Mouse (Mus musculus): ENCODE results near the gene Ncam1. TPM values are rescaled to one million over a fixed set of nuclear protein-coding genes. Genes with fewer than 3 reads are reported as not detected.

Gene Ncam1
- polyA plus RNA-seq, 1 experiment from 2014 or later, result 51.2 TPM

DNA sequence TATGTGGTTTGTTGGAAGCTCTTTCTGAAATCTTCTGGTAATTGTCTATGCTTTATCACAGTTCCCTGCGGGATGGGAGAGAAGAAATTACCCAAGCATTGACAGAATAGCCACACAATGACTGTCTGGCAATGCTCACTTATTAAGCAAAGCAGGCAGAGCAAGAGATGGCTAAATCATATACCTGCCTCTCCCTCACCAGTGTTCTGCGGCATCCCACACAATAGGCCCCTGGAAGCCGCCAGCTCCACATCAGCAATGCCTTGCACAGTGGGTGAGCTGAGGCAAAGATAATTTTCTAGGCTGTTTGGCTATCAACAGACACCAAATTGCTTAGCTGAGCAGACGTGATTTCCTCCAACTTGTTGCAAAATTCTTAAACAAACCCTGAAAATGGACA is 208.5 kb downstream of the Ncam1 start:
- DNase-seq (ENCODE audit: low spot score) (no peak), ATAC-seq (replicated peaks; ENCODE audit: insufficient number of reproducible peaks, low FRiP score, low TSS enrichment, low read depth) (no peak)
- 57% methylated on average over 4 of the region's 4 CpGs for WGBS
- no peak overlapping the region for H3K4me2 ChIP-seq (ENCODE audit: low read depth, low read length)
- H3K4me1 ChIP-seq (ENCODE audit: control insufficient read depth, insufficient read depth, low read length), result no peaks in the 10 kb centered on the region
- H3K27ac ChIP-seq (replicated peaks; ENCODE audit: low read depth, low read length), result no peak overlapping the region
- no peak overlapping the region for H3K9ac ChIP-seq (replicated peaks; ENCODE audit: low read length)
- H3K36me3 ChIP-seq (replicated peaks; ENCODE audit: control insufficient read depth, insufficient read depth, low read depth, low read length), result no peaks in the 10 kb centered on the region
- H3K27me3 ChIP-seq (ENCODE audit: control insufficient read depth, insufficient read depth, low read length), result no peaks in the 10 kb centered on the region
- no peaks in the 10 kb centered on the region for H3K9me3 ChIP-seq (replicated peaks; ENCODE audit: control insufficient read depth, low read length)
- H3K4me3 ChIP-seq (ENCODE audit: low read depth, low read length), result no peak overlapping the region

DNA sequence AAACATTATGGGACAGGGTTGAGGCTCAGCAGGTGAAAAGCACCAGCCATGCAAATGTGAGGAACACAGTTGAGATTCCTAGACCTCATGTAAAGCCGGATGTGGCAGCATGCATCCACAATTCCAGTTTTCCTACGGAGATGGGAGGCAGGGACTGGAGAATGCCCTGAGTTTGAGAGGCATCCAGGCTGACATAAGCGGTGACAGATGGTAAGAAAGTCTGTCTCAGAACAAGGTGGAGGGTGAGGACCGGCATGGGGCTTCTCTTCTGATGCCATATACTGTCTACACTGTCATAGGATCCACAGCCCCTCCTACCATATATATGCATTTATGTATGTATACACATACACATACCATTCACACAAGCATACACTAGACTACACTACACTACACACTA is 221.6 kb downstream of the Ncam1 start:
- no peak overlapping the region for H3K4me2 ChIP-seq (ENCODE audit: low read depth, low read length)
- DNase-seq (ENCODE audit: low spot score) (no peak), ATAC-seq (replicated peaks; ENCODE audit: insufficient number of reproducible peaks, low FRiP score, low TSS enrichment, low read depth) (no peak)
- WGBS, result 89% methylated on average over 4 of the region's 4 CpGs
- H3K4me1 ChIP-seq (ENCODE audit: control insufficient read depth, insufficient read depth, low read length), result no peaks in the 10 kb centered on the region; the same call in 1 of the 2 replicates
- no peak overlapping the region for H3K9ac ChIP-seq (replicated peaks; ENCODE audit: low read length)
- H3K4me3 ChIP-seq (ENCODE audit: low read depth, low read length), result no peak overlapping the region
- H3K36me3 ChIP-seq (replicated peaks; ENCODE audit: control insufficient read depth, insufficient read depth, low read depth, low read length), result no peaks in the 10 kb centered on the region
- H3K9me3 ChIP-seq (replicated peaks; ENCODE audit: control insufficient read depth, low read length), result no peaks in the 10 kb centered on the region
- H3K27me3 ChIP-seq (ENCODE audit: control insufficient read depth, insufficient read depth, low read length), result no peaks in the 10 kb centered on the region
- no peak overlapping the region for H3K27ac ChIP-seq (replicated peaks; ENCODE audit: low read depth, low read length)

DNA sequence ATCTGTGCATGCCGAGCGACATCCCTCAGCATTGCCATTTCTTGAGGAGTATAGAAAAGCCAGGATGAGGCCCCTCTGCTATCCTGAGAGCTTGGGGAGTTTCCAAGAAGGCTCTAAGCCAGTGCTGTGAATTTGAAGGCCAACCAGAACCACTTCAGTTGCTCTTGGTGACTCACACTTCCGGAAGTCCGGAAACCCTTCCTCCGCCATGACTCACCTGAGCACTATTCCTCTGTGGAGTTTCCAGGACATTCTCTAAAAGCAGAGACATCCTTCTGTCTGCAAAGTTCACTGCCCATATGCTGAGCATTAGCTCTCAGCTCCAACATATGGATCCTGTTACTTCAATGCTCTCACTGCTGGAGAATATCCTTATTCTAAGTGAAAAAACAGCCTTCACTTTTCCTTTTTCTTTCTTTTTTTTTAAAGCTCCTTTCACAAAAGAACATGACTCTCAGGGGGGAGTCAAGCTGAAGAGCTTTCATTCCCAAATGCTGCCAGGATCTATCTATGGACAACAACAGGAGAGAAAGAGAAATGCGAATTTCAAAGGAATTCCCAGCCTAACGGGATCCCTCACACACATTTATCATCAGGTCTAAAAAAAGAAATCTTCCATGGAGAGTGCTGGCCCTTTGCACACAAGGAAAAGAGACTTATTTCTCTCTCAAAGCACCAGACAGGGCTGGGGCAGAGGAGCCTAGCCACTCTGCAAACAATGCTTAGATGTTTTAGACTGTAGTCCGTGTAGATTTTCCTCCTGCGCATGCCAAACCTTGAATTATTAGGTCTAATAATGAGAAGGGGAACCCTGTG is 226.8 kb downstream of the Ncam1 start:
- ATAC-seq (replicated peaks; ENCODE audit: insufficient number of reproducible peaks, low FRiP score, low TSS enrichment, low read depth), result no peak
- Histone ChIP-seq H3K4me2 (ENCODE audit: low read depth, low read length) (no peak overlapping the region), H3K9me3 (replicated peaks; ENCODE audit: control insufficient read depth, low read length) (no peaks in the 10 kb centered on the region), H3K27ac (replicated peaks; ENCODE audit: low read depth, low read length) (peak overlapping the region; percentile 79), H3K4me3 (ENCODE audit: low read depth, low read length) (no peak overlapping the region), H3K36me3 (replicated peaks; ENCODE audit: control insufficient read depth, insufficient read depth, low read depth, low read length) (no peaks in the 10 kb centered on the region), H3K4me1 (ENCODE audit: control insufficient read depth, insufficient read depth, low read length) (no peaks in the 10 kb centered on the region; the same call in 1 of the 2 replicates), H3K9ac (replicated peaks; ENCODE audit: low read length) (no peak overlapping the region), H3K27me3 (ENCODE audit: control insufficient read depth, insufficient read depth, low read length) (no peaks in the 10 kb centered on the region)
- DNase-seq (ENCODE audit: low spot score), result peak; percentile 76
- 42% methylated on average over 9 of the region's 9 CpGs for WGBS

DNA sequence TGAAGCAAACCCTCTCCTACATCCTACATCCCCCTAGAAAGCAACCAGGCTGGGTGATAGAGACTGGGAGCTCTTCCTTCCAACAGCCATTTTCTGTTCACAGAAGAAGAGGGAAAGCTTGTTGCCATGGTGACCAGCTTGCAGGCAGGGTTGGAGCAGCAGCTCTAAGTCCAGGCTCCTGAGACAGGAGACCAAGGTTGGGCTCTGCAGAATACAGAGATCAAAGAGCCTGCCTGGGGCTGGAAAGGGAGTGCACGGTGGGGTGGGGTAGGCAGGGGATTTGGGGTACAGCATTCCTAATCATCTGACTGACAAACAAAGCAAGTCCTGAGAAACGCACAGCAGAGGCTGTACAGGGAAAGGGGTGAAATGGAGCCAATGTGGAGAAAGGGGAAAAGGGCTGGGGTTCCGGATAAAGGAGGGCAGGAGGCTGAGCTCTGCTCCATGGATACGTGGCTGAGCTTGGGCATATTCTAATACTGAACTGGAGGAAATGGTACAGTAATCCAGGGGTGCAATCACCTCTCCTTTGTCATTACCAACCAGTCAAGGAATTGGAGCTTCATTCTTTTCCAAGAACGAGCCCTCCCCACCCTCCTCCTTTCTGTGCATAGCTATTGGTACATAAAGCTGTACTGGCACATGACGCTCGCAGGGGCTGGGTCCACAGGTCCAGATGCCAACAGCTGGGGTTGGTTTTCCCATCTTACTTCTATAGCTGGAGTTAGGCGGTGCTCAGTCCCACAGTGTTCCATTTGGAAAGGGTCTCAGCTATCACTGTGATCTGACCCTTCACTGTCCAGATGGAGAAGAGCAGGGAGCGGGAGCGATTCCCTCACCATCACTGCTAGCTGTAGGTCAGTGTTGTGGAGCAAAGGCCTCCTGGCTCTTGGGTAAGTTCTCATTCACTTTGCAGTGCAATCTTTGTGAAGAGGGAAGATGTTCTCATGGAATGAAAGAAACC is 227.7 kb downstream of the Ncam1 start:
- H3K4me3 ChIP-seq (ENCODE audit: low read depth, low read length), result no peak overlapping the region
- no peak overlapping the region for H3K9ac ChIP-seq (replicated peaks; ENCODE audit: low read length)

DNA sequence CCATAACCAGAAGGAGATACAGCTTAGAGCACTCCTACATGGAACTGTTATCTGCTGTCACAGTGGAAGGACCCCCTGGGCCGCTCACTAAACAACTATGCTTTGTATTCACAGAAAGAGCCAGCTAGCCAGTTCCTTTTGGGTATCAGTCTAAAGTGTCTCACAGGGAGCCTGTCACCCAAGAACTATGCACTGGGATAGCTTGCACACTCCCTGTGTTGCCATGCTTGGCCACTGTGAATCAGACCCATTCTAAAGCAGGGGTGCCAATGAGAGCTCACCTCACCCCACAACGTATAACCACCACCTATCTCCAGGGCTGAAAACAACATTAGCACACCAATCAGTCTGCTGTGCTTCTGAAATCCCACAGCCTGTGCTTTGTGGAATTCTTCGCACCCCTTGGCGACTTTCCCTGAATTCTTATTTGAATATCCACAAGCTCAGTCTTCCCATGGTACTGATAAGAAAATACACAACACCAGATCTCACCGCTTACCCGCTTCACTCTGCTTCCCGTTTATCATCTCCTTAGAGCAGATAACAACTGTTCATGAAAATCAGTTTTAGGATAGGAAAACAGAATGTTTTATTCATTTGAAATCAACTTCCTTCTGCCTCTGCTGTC is 228.6 kb downstream of the Ncam1 start:
- 48% methylated on average over 7 of the region's 7 CpGs for WGBS

More for the DNA sequence above, 227.7 kb downstream of the Ncam1 start:
- Histone ChIP-seq H3K27me3 (ENCODE audit: control insufficient read depth, insufficient read depth, low read length) (no peaks in the 10 kb centered on the region), H3K4me1 (ENCODE audit: control insufficient read depth, insufficient read depth, low read length) (no peaks in the 10 kb centered on the region; the same call in 1 of the 2 replicates), H3K4me2 (ENCODE audit: low read depth, low read length) (no peak overlapping the region), H3K36me3 (replicated peaks; ENCODE audit: control insufficient read depth, insufficient read depth, low read depth, low read length) (no peaks in the 10 kb centered on the region), H3K27ac (replicated peaks; ENCODE audit: low read depth, low read length) (peak overlapping the region; percentile 79), H3K9me3 (replicated peaks; ENCODE audit: control insufficient read depth, low read length) (no peaks in the 10 kb centered on the region)
- 44% methylated on average over 10 of the region's 10 CpGs for WGBS
- ATAC-seq (replicated peaks; ENCODE audit: insufficient number of reproducible peaks, low FRiP score, low TSS enrichment, low read depth) (peak; percentile 81; the same call in 1 of the 2 replicates), DNase-seq (ENCODE audit: low spot score) (peak; percentile 84)

DNA sequence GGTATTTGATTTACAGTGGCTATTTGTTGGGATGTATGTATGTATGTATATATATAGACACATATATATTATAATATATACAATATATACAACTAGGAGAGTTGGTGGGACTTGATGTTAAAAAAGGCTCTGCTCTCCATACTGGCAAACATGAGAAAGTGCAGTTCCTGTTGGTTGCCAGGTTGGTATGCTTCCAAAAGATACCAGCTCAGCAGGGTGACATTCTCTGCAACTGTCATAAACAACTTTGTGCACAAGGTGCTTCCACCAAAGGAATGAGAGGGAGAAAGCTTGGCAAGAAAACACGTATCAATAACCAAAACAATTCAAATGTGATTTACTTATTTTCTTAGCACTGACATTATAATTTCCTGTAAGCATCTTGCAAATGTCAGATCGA is 232.9 kb downstream of the Ncam1 start:
- DNase-seq (ENCODE audit: low spot score) (no peak), ATAC-seq (replicated peaks; ENCODE audit: insufficient number of reproducible peaks, low FRiP score, low TSS enrichment, low read depth) (no peak)
- Histone ChIP-seq H3K9ac (replicated peaks; ENCODE audit: low read length) (no peak overlapping the region), H3K4me3 (ENCODE audit: low read depth, low read length) (no peak overlapping the region), H3K27ac (replicated peaks; ENCODE audit: low read depth, low read length) (no peak overlapping the region), H3K4me1 (ENCODE audit: control insufficient read depth, insufficient read depth, low read length) (no peaks in the 10 kb centered on the region; the same call in 1 of the 2 replicates), H3K27me3 (ENCODE audit: control insufficient read depth, insufficient read depth, low read length) (no peaks in the 10 kb centered on the region), H3K36me3 (replicated peaks; ENCODE audit: control insufficient read depth, insufficient read depth, low read depth, low read length) (no peaks in the 10 kb centered on the region), H3K9me3 (replicated peaks; ENCODE audit: control insufficient read depth, low read length) (no peaks in the 10 kb centered on the region), H3K4me2 (ENCODE audit: low read depth, low read length) (no peak overlapping the region)
- 88% methylated on average over 2 of the region's 2 CpGs for WGBS

More for the DNA sequence above, 228.6 kb downstream of the Ncam1 start:
- H3K36me3 ChIP-seq (replicated peaks; ENCODE audit: control insufficient read depth, insufficient read depth, low read depth, low read length), result no peaks in the 10 kb centered on the region
- no peak overlapping the region for H3K27ac ChIP-seq (replicated peaks; ENCODE audit: low read depth, low read length)
- H3K9ac ChIP-seq (replicated peaks; ENCODE audit: low read length), result no peak overlapping the region
- no peaks in the 10 kb centered on the region; the same call in 1 of the 2 replicates for H3K4me1 ChIP-seq (ENCODE audit: control insufficient read depth, insufficient read depth, low read length)
- H3K27me3 ChIP-seq (ENCODE audit: control insufficient read depth, insufficient read depth, low read length), result no peaks in the 10 kb centered on the region
- no peak for ATAC-seq (replicated peaks; ENCODE audit: insufficient number of reproducible peaks, low FRiP score, low TSS enrichment, low read depth)
- H3K4me3 ChIP-seq (ENCODE audit: low read depth, low read length), result no peak overlapping the region
- H3K4me2 ChIP-seq (ENCODE audit: low read depth, low read length), result no peak overlapping the region
- DNase-seq (ENCODE audit: low spot score), result no peak
- no peaks in the 10 kb centered on the region for H3K9me3 ChIP-seq (replicated peaks; ENCODE audit: control insufficient read depth, low read length)

DNA sequence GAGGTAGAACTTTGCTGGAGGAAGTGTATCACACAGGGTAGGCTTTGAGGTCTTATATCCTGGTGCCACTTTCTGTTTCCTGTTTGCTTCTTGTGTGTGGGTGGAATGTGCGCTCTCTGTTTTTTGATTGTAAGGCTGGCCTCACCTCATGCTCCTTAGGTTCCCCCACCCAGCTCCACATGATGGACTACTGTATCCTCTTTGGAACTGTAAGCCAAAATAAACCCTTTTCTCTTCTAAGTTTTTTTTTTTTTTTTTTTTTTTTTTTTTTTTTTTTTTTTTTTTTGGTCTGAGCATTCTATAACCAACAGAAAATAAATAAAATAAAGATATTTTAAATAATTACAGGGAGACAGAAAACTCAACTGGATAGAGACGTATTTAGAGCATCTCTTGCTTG is 239.8 kb downstream of the Ncam1 start:
- Histone ChIP-seq H3K27me3 (ENCODE audit: control insufficient read depth, insufficient read depth, low read length) (no peaks in the 10 kb centered on the region), H3K9ac (replicated peaks; ENCODE audit: low read length) (no peak overlapping the region), H3K4me3 (ENCODE audit: low read depth, low read length) (no peak overlapping the region), H3K27ac (replicated peaks; ENCODE audit: low read depth, low read length) (no peak overlapping the region), H3K9me3 (replicated peaks; ENCODE audit: control insufficient read depth, low read length) (no peaks in the 10 kb centered on the region), H3K4me2 (ENCODE audit: low read depth, low read length) (no peak overlapping the region), H3K36me3 (replicated peaks; ENCODE audit: control insufficient read depth, insufficient read depth, low read depth, low read length) (no peaks in the 10 kb centered on the region), H3K4me1 (ENCODE audit: control insufficient read depth, insufficient read depth, low read length) (no peaks in the 10 kb centered on the region)
- no peak for DNase-seq (ENCODE audit: low spot score)
- 93% methylated on average over 2 of the region's 2 CpGs for whole genome bisulfite sequencing
- no peak for ATAC-seq (replicated peaks; ENCODE audit: insufficient number of reproducible peaks, low FRiP score, low TSS enrichment, low read depth)
